Mouse (Mus musculus): ENCODE data around the gene Erbb2. TPM values are rescaled to one million over a fixed set of nuclear protein-coding genes. Genes with fewer than 3 reads are reported as not detected.

The Erbb2 gene
- polyA plus RNA-seq, 1 experiment from 2014 or later, result 53.0 TPM

DNA sequence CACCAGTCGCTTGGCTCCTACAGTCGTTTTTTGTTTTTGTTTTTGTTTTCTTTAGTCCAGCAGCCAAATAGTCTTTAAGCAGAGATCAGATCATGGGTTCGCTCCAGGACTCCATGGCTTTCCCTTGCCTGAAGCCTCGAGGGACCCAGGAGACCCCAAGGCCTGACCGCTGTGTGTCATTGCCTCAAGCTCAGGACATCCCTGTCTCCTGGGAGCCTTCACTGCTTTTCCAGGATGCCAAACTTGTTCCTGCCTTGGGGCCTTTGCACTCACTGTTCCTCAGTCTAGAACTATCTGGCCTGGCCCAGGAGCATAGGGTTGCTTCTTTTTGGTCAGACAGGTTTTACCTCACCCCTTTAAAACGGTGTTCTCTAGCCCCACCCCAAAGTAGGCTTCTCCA, 5.6 kb upstream of the Erbb2 start:
- WGBS, result 70% methylated on average over 6 of the region's 6 CpGs
- Histone ChIP-seq H3K9me3 (no peaks in the 10 kb centered on the region), H3K9ac (no peak overlapping the region), H3K27me3 (peaks cover 19% of the 10 kb centered on the region), H3K27ac (no peak overlapping the region), H3K4me2 (replicated peaks) (no peak overlapping the region), H3K36me3 (no peaks in the 10 kb centered on the region), H3K4me1 (peaks cover 14% of the 10 kb centered on the region), H3K4me3 (no peak overlapping the region)
- no peak for ATAC-seq (ENCODE audit: low FRiP score, low read depth)

DNA sequence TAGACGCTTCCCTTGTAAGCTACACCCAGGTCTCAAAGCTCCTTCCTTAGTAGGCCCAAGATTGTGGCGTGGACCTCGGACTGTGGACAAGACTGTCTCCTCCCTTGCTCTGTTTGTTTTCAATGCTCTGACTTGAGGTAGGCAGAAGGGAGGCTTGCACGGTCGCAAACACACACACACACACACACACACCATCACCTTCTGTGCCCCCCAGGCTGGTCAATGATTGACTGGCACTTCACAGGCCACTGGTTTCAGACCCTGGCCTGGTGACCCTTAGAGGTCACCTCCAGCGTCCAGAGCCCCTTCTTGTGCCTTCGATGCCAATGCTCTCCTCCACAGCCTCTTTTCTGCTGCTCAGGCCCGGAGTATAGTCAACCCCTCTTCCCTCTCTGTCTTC, 3.4 kb upstream of the Erbb2 start:
- ATAC-seq (ENCODE audit: low FRiP score, low read depth), result no peak

DNA sequence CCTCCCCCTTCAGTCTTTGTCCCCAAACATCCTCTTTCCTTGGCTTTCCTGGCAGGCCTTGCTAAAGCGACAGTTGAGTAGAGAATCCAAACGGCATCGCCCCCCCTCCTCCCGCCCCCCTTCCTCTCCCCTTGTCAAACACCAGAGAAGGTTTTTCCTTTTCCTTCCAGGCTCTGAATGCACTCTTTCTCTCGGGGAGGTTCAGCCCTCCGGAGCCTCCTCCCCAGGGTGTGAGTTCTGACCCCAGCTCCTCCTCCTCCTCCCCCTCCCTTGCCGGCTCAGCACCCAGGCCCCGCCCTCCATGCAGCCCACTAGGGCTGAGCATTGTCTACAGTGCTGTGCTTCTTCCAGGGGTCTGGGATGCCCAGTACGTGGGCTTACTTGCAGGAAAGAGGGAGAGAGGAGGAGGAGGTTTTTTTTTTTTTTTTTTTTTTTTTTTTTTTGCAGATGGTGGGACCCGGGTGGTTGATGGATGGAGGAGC, 2.9 kb upstream of the Erbb2 start:
- peaks cover 29% of the 10 kb centered on the region for H3K4me1 ChIP-seq
- WGBS, result 5% methylated on average over 8 of the region's 10 CpGs
- H3K36me3 ChIP-seq, result no peaks in the 10 kb centered on the region
- ATAC-seq (ENCODE audit: low FRiP score, low read depth), result no peak
- peak overlapping the region; percentile 58 for H3K9ac ChIP-seq
- no peaks in the 10 kb centered on the region for H3K9me3 ChIP-seq
- peaks cover 12% of the 10 kb centered on the region for H3K27me3 ChIP-seq
- H3K4me2 ChIP-seq (replicated peaks), result peak overlapping the region; percentile 53
- H3K27ac ChIP-seq, result peak overlapping the region; percentile 44; the same call in 1 of the 2 replicates
- H3K4me3 ChIP-seq, result peak overlapping the region; percentile 12; the same call in 1 of the 2 replicates

More for the DNA sequence above, 3.4 kb upstream of the Erbb2 start:
- peaks cover 12% of the 10 kb centered on the region for H3K27me3 ChIP-seq
- H3K9ac ChIP-seq, result peak overlapping the region; percentile 58
- H3K27ac ChIP-seq, result peak overlapping the region; percentile 44; the same call in 1 of the 2 replicates
- WGBS, result 61% methylated on average over 8 of the region's 8 CpGs
- H3K4me1 ChIP-seq, result peaks cover 24% of the 10 kb centered on the region
- no peaks in the 10 kb centered on the region for H3K36me3 ChIP-seq
- peak overlapping the region; percentile 53 for H3K4me2 ChIP-seq (replicated peaks)
- H3K4me3 ChIP-seq, result peak overlapping the region; percentile 12; the same call in 1 of the 2 replicates
- no peaks in the 10 kb centered on the region for H3K9me3 ChIP-seq

DNA sequence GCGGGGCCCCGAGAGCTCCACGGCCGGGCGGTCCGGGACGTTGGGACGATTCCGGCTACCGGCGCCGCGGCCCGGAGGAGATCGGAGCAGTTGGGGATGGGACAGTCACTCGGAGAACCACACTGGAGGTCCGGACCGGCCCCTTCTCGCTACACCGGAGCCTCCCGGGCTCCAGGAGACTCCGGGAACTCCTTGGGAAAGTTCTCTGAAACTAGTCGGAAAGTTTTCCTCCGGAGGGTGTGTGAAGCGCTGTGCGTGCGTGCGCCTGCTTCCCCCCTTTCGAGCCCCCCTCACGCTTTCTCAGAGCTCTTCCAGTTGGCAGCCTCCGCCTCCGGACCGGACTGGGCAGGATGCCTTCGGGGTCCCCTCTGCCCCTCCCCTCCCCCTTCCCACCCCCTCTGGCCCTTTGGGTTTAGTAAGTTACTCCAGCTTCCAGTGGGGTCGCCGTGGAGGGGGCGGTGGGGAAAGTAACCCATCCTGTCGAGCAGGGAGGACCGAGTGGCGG, 579 bp downstream of the Erbb2 start:
- peak; percentile 57 for ATAC-seq (ENCODE audit: low FRiP score, low read depth)
- H3K4me2 ChIP-seq (replicated peaks), result peak overlapping the region; percentile 74
- H3K9ac ChIP-seq, result peak overlapping the region; percentile 97
- H3K27ac ChIP-seq, result peak overlapping the region; percentile 98
- H3K4me3 ChIP-seq, result peak overlapping the region; percentile 97
- under 1% methylated on average over 39 of the region's 40 CpGs for WGBS
- H3K27me3 ChIP-seq, result peaks cover 12% of the 10 kb centered on the region
- no peaks in the 10 kb centered on the region for H3K36me3 ChIP-seq
- no peaks in the 10 kb centered on the region for H3K9me3 ChIP-seq
- H3K4me1 ChIP-seq, result peaks cover 56% of the 10 kb centered on the region

DNA sequence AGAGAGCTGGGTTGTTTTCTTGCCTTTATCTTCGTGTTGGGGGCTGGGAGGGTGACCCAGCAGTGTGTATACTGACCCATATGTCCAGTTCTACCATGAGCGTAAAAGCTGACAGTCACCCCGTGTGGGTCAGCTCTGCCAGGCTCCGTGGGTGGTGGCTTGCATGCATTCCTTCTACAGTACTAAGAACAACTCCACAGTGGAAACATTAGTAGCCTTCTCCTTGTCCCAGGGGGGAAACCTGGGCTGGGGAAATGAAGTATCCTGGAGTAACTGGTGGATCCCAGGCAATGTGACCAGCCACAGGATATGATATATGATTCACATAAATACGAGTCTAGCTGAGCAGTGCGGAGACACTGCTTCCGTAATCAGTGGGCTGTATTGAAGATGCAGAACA, 1.5 kb downstream of the Erbb2 start:
- peaks cover 55% of the 10 kb centered on the region for H3K4me1 ChIP-seq
- peaks cover 7% of the 10 kb centered on the region; the same call in 1 of the 2 replicates for H3K36me3 ChIP-seq
- peaks cover 12% of the 10 kb centered on the region for H3K27me3 ChIP-seq
- H3K4me3 ChIP-seq, result peak overlapping the region; percentile 97
- ATAC-seq (ENCODE audit: low FRiP score, low read depth), result no peak
- peak overlapping the region; percentile 98; the same call in 1 of the 2 replicates for H3K27ac ChIP-seq
- peak overlapping the region; percentile 97 for H3K9ac ChIP-seq
- peak overlapping the region; percentile 74 for H3K4me2 ChIP-seq (replicated peaks)
- H3K9me3 ChIP-seq, result no peaks in the 10 kb centered on the region
- 22% methylated on average over 7 of the region's 7 CpGs for WGBS

DNA sequence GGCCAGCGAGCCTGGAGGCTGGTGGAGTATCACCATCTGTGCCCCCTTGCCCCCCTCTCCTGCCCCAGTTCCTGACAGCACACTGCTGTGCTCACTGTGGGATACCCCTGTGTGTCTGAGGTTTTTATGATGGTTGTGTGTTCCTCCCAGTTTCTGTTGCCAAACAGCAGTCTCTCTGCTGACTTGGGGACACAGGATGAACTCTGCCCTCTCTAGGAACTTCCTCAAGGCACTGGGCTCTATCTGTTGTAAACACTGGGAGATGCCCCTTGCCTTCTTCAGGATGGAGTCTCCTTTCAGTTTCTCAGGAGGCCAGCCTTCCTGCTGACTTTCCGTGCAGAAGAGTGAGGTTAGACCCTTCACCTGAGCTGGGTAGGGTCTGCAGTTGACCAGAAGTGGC, 1.9 kb downstream of the Erbb2 start:
- WGBS, result 26% methylated on average over 2 of the region's 2 CpGs
- H3K9ac ChIP-seq, result peak overlapping the region; percentile 97

DNA sequence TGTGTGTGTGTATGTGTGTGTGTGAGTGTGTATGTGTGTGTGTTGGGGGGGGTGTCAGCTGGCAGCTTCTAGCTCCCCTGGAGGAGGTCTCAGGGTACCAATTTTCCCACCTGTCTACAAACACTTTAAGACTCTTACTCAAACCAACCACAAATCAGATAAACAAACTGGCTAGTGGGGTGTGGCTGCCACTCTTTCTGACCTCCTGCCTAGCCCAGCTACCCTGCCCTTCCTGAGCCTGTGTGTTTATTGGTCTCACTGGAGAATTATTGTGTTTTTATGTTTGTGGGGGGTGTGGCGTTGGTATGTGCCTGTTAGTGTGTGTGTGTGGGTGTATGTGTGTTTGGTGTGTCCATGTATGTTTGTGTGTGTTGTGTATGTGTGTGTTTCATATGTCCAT, 4.8 kb downstream of the Erbb2 start:
- H3K9me3 ChIP-seq, result no peaks in the 10 kb centered on the region
- 31% methylated on average over 1 of the region's 1 CpGs for WGBS
- H3K36me3 ChIP-seq, result peaks cover 39% of the 10 kb centered on the region
- no peaks in the 10 kb centered on the region for H3K27me3 ChIP-seq
- no peak overlapping the region for H3K27ac ChIP-seq
- H3K4me1 ChIP-seq, result peaks cover 37% of the 10 kb centered on the region
- ATAC-seq (ENCODE audit: low FRiP score, low read depth), result no peak
- no peak overlapping the region for H3K9ac ChIP-seq
- no peak overlapping the region for H3K4me3 ChIP-seq
- H3K4me2 ChIP-seq (replicated peaks), result no peak overlapping the region

More for the DNA sequence above, 1.9 kb downstream of the Erbb2 start:
- no peak for ATAC-seq (ENCODE audit: low FRiP score, low read depth)
- Histone ChIP-seq H3K4me2 (replicated peaks) (peak overlapping the region; percentile 74), H3K36me3 (peaks cover 11% of the 10 kb centered on the region; the same call in 1 of the 2 replicates), H3K27me3 (peaks cover 12% of the 10 kb centered on the region), H3K4me1 (peaks cover 50% of the 10 kb centered on the region), H3K9me3 (no peaks in the 10 kb centered on the region), H3K4me3 (peak overlapping the region; percentile 97), H3K27ac (no peak overlapping the region)

DNA sequence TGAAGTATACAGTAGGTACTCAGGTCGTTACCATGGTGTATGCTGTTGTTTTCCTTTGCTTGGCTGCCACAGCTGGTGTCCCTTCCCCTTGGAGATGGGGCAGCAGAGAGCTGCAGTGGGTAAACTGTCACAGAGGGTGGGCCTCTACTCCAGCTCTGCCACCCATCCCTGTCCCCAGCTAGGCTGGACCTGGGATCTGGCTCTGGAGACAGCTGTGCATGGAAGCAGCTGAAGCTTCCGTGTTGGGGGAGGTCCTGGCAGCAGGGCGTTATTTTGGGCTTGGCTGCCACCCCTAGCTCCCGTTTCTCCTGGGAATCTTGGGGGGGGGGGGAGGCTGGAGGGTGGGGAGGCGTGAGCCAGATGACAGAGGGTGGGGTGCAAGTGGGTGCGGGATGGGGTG, 6.0 kb downstream of the Erbb2 start:
- H3K36me3 ChIP-seq, result peaks cover 51% of the 10 kb centered on the region
- no peaks in the 10 kb centered on the region for H3K27me3 ChIP-seq
- H3K4me1 ChIP-seq, result peaks cover 37% of the 10 kb centered on the region
- no peak overlapping the region for H3K4me2 ChIP-seq (replicated peaks)
- H3K9me3 ChIP-seq, result no peaks in the 10 kb centered on the region
- H3K27ac ChIP-seq, result no peak overlapping the region
- WGBS, result 56% methylated on average over 4 of the region's 6 CpGs
- H3K4me3 ChIP-seq, result no peak overlapping the region
- peak; percentile 16 for ATAC-seq (ENCODE audit: low FRiP score, low read depth)
- H3K9ac ChIP-seq, result no peak overlapping the region

DNA sequence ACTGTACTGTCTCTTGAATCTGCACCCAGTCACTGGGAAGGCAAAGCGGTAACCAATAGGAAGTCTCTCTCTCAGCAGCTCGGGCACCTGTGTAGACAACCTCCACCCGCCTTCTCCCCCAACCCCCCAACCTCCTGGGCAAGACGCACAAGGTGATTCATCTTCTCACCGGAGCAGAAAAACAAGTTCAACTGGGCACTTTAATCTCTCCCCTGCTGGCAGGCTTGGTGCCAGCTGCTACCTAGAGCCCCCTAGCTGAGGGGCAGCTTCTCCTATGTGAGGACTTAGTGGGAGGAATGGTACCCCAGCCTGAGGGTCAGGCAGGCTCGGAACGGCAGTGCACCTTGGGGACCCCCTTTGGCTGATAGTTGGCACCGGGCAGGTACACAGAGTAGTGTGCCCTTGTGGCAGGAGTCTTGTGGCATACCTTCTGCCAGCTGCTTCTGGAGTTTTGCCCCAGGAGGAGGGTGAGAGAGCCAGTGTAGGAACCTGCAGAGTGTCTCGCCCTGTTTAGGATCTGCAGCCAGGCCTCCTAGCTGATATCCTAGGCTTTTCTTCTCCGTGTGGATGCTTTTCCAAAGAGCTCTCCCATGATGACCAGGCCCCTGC, 6.8 kb downstream of the Erbb2 start:
- H3K27ac ChIP-seq, result no peak overlapping the region
- no peak overlapping the region for H3K4me2 ChIP-seq (replicated peaks)
- H3K36me3 ChIP-seq, result peaks cover 59% of the 10 kb centered on the region
- peaks cover 30% of the 10 kb centered on the region for H3K4me1 ChIP-seq
- no peaks in the 10 kb centered on the region for H3K9me3 ChIP-seq
- 86% methylated on average over 10 of the region's 10 CpGs for WGBS
- no peak for ATAC-seq (ENCODE audit: low FRiP score, low read depth)
- no peaks in the 10 kb centered on the region for H3K27me3 ChIP-seq
- no peak overlapping the region for H3K4me3 ChIP-seq
- H3K9ac ChIP-seq, result no peak overlapping the region

DNA sequence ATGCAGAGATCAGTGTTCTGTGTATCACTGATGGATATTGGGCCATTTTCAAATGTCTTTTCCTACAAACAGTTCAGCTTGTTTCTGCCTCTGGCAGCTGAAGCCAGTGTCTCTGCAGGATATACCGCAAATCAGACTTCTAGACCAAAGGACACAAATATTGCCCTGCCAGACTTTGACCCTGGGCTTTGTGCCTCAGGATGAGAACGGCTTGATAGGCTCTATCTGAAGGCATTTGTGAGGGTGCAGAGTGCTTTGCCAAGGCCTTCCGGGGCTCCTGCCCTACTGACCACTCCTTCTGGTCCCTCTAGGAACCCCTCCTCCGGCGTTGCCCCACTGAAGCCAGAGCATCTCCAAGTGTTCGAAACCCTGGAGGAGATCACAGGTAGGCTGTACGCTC, 14.3 kb downstream of the Erbb2 start:
- WGBS, result 95% methylated on average over 7 of the region's 7 CpGs
- no peaks in the 10 kb centered on the region for H3K9me3 ChIP-seq
- ATAC-seq (ENCODE audit: low FRiP score, low read depth), result no peak
- H3K4me3 ChIP-seq, result no peak overlapping the region
- no peak overlapping the region for H3K4me2 ChIP-seq (replicated peaks)
- no peaks in the 10 kb centered on the region for H3K27me3 ChIP-seq
- H3K27ac ChIP-seq, result no peak overlapping the region
- H3K4me1 ChIP-seq, result no peaks in the 10 kb centered on the region
- H3K36me3 ChIP-seq, result peaks cover 100% of the 10 kb centered on the region
- H3K9ac ChIP-seq, result no peak overlapping the region

DNA sequence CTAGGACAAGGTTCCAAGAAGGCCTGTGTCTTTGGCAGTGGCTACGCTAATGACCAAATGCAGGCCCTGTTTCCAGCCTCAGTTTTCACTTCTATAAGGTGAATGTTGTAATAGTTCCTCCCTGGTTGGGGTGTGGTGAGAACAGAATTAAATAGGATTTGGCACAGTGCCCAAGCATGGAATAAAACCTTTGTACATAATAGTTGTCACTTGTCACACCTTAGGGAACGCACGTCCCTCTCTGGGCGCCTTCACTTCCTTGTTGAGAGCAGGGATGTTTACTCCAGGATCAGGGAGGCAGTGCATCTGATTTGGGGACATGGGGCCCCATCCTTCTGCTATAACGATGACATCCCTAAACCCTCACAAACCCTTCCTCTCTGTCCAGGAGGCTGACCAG, 16.2 kb downstream of the Erbb2 start:
- ATAC-seq (ENCODE audit: low FRiP score, low read depth), result no peak
- Histone ChIP-seq H3K4me2 (replicated peaks) (no peak overlapping the region), H3K4me3 (no peak overlapping the region), H3K4me1 (no peaks in the 10 kb centered on the region), H3K9ac (no peak overlapping the region), H3K27me3 (no peaks in the 10 kb centered on the region), H3K36me3 (peaks cover 99% of the 10 kb centered on the region), H3K27ac (no peak overlapping the region), H3K9me3 (no peaks in the 10 kb centered on the region)
- WGBS, result 85% methylated on average over 5 of the region's 5 CpGs

DNA sequence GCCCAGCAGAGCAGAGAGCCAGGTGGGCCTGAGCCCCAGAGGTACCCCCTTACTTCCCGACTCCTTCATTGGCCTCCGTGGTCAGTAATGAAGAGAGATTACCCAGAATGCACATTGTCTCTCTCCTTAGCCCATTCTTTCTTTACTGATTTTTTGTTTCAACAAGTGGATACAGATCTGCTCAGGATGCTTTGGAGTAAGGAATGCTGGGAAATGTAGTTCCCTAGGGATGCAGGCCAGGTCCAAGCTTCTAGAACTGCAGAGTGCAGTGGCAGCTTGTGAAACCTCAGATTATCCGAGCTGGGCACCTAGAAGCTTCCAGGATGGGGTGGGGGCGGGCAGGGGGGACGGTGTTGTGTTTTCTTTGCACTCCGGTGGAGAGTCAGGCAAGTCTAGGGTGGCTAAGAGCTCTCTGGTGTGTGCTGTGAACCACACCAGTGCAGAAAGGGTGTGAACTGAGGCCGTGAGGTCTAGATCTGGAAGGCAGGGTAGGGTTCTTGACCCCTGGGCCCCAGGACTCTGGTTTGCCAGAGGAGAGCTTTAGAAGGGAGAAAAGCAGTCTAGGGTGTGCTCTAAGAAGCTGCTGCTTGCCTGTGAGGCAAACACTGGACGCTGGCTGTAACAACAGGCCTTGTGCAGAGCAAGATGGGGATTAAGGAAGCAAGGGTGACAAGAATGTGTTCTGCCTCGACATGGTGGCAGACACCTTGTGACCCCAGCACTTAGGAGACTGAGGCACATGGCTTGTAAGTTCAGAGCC, 19.7 kb downstream of the Erbb2 start:
- Histone ChIP-seq H3K4me3 (no peak overlapping the region), H3K36me3 (peaks cover 98% of the 10 kb centered on the region), H3K4me1 (no peaks in the 10 kb centered on the region), H3K9ac (no peak overlapping the region), H3K9me3 (no peaks in the 10 kb centered on the region), H3K27ac (no peak overlapping the region), H3K27me3 (no peaks in the 10 kb centered on the region), H3K4me2 (replicated peaks) (no peak overlapping the region)
- ATAC-seq (ENCODE audit: low FRiP score, low read depth), result no peak
- 80% methylated on average over 9 of the region's 9 CpGs for WGBS

All from limb, embryonic 13.5 days (tissue).